Mouse (Mus musculus) CH12.LX (cell line): ENCODE results near the gene Phf13.

ENCODE experiments used
- CHD1 ChIP-seq: IDR thresholded peaks from 2 replicates; pipeline ENCODE4 v1.6.1; 2012; ENCODE audit warnings: low read depth, low read length, improper control_type of control experiment, inconsistent platforms
- CHD2 ChIP-seq: IDR thresholded peaks from 2 replicates; pipeline ENCODE4 v1.6.1; 2011; ENCODE audit warnings: low read length, improper control_type of control experiment
- CTCF ChIP-seq, 2 experiments: IDR thresholded peaks in 1 of 2; conservative IDR thresholded peaks in 1 of 2; 2 replicates each; pipeline ENCODE4 v1.5.1; 2011 to 2012; ENCODE audit warnings: low read depth in 2 of 2, low read length in 2 of 2, improper control_type of control experiment in 1 of 2, inconsistent platforms in 1 of 2, mild to moderate bottlenecking in 1 of 2, moderate library complexity in 1 of 2
- EP300 ChIP-seq: IDR thresholded peaks from 2 replicates; pipeline ENCODE4 v1.6.1; 2011; ENCODE audit warnings: low read length, improper control_type of control experiment
- JUND ChIP-seq: conservative IDR thresholded peaks from 2 replicates; pipeline ENCODE4 v1.6.1; 2011; ENCODE audit warnings: low read depth, low read length, improper control_type of control experiment
- KAT2A ChIP-seq: IDR thresholded peaks from 2 replicates; pipeline ENCODE4 v1.6.1; 2012; ENCODE audit warnings: low read length, improper control_type of control experiment, inconsistent platforms; ENCODE audit not compliant: insufficient replicate concordance
- MAFK ChIP-seq: IDR thresholded peaks from 2 replicates; pipeline ENCODE4 v1.6.1; 2011; ENCODE audit warnings: low read length, improper control_type of control experiment; ENCODE audit not compliant: insufficient replicate concordance
- NELFE ChIP-seq: IDR thresholded peaks from 2 replicates; pipeline ENCODE4 v1.6.1; 2011; ENCODE audit warnings: low read depth, low read length, improper control_type of control experiment
- POLR2A ChIP-seq: IDR thresholded peaks from 2 replicates; pipeline ENCODE4 v1.6.1; 2011; ENCODE audit warnings: low read depth, mild to moderate bottlenecking, improper control_type of control experiment, low read length
- SMC3 ChIP-seq: IDR thresholded peaks from 2 replicates; pipeline ENCODE4 v1.6.1; 2011; ENCODE audit warnings: low read depth, low read length, improper control_type of control experiment

DNA sequence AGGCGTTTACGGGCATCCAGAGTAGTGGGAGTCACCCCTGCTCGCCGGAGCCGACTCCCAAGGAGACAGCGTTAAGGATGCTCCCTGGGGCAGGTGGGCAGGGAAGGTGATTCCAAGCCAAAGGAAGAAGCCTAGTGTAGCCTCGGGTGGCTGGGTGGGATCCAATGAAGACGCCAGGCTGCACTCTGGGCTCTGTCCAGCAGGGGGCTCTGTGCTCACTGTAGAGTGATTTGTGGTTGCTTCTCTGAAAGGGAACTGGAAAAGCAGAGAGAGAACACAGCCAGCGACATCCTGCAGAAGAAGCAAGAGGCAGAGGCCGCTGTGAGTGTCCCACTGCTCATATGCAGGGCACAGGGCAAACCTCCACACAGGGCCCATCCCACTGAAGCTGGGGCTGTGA is 18.3 kb downstream of the Phf13 start:
- TF ChIP-seq MAFK (no peak), CTCF (conservative IDR thresholded peaks at IDR 0.05 in 1 of 2, IDR thresholded peaks at IDR 0.05 in 1 of 2; ENCODE audit: low read depth in 2 of 2, low read length in 2 of 2) (peak; percentile 80 to 82), JUND (no peak), SMC3 (peak; percentile 51), CHD1 (no peak), EP300 (no peak), NELFE (no peak), POLR2A (0 out of 2 replicates have a peak, but pooled peaks have one; percentile 28), CHD2 (no peak), KAT2A (no peak)
